Mouse (Mus musculus) granulocyte monocyte progenitor cell, adult 5-6 weeks (primary cell): ENCODE measurements around the gene Svop. TPM values are rescaled to one million over a fixed set of nuclear protein-coding genes. Genes with fewer than 3 reads are reported as not detected.

Source experiments
- ATAC-seq: replicated peaks from 2 replicates; pipeline ENCODE4 v1.8.0; 2016; ENCODE audit warnings: mild to moderate bottlenecking, moderate TSS enrichment, inconsistent platforms; ENCODE audit not compliant: poor library complexity, severe bottlenecking
- total RNA-seq, 2 experiments: library from RNA; stranded (forward) in 1 of 2; stranded (reverse) in 1 of 2; fragments of 200-712, 200-1000 nt in 1 of 2; fragments of >200 nt in 1 of 2; fragmentation: Nextera tagmentation in 1 of 2; gene quantifications; 2 replicates each; pipeline ENCODE4 v1.2.3; 2014 to 2017

Svop gene
- not detected in 2 replicates for total RNA-seq (2014; fragmentation: Nextera tagmentation)
- not detected in 2 replicates for total RNA-seq (2017)

DNA sequence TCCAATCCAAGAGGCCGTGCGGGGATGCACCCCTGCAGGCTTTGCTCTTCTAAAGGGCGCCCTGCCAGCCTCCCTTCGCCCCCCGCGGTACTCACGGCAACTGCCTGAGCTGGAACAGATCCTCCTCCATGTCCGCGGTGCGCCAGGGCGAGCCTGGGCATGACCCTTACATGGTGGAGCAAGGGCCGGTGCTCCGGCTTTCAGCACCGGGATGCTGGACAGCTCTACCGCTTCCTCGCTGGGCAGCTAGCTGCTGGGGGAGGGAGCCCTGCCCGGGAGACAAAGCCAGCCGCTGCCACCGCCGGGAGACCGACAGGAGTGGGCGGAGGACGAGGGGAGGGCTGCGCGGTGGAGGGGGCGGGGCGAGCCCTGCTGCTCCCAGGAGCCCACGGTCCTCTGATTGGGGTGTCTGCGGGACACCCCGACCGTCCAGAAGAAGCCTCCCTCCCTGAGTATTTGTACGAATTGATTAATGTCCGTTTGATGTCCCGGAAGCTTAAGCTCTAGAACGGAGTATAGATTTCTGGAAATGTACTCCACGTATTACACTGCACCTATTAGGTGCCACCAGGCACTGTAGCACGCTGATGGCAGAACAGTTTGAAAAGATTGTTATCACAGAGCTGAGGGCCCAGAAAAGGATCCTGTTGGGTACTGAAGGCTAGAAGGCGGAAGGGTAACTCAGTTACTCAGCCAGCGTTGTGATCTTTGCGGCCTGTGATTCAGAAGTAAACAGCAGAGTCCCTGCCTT is at the start of gene Svop:
TSS of gene Svop (minus strand) at position 514 of the 751 bp plus-strand sequence.
- peak; percentile 97 for ATAC-seq

DNA sequence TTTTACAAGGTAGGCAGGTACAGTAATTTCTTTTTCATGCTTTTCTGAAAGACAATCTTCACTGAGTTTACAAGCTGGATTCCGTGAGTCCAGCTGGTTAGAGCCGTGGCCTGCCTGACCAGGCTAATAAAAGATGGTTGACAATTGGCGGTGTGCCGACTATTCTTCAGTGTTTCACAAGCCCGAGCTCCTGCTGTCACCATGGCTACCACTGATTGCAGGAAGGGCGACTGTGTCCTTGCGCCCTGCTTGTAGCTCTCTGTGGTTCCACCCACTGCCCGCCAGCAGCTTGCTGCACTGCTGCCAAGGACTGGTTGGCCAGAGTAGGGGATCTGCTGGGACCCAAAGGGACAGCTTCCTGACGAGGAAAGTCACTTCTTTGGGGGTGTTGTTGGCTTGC is 47.8 kb upstream of the Svop start:
- ATAC-seq = peak; percentile 74

DNA sequence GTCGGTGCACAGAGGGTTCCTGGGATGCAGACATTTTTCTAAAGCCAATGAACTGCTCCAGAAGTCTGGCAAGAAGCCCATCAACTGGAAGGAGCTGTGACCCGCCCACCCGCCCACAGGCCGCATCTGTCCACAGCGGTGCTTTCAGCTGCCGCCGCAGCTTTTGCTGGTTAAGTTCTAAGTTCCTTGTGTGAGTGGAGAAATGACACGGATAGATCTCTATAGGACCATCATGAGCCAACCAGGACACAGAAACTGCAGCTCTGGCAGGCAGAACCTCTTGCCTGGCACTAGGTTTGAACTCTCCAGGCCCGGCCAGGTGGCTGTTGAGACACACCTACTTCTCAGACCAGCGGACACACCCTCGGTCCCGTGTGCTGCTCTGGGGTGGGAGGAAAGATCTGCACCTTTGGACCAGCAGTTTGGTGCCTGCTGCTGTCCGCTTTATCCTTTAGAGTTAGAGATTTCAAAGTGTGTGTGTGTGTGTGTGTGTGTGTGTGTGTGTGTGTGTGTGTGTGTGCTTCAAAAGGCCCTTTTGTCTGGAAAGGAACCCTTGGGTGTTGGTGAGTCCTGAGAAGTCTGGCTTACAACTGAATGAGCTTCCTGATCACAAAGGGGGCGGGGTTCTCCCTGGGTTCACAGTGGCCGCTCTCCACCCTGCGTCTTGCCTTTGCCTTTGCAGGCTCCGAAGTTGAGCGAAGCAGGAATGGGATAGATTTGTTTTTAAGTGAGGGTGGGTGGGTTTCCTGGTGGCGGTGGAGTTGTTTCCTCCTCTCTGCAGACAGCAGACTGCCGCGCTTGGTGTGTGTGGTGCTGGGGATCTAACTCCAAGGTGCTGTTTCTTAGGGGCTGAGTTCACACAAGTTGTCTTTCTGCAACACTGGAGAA is 47.2 kb upstream of the Svop start:
- ATAC-seq = no peak

DNA sequence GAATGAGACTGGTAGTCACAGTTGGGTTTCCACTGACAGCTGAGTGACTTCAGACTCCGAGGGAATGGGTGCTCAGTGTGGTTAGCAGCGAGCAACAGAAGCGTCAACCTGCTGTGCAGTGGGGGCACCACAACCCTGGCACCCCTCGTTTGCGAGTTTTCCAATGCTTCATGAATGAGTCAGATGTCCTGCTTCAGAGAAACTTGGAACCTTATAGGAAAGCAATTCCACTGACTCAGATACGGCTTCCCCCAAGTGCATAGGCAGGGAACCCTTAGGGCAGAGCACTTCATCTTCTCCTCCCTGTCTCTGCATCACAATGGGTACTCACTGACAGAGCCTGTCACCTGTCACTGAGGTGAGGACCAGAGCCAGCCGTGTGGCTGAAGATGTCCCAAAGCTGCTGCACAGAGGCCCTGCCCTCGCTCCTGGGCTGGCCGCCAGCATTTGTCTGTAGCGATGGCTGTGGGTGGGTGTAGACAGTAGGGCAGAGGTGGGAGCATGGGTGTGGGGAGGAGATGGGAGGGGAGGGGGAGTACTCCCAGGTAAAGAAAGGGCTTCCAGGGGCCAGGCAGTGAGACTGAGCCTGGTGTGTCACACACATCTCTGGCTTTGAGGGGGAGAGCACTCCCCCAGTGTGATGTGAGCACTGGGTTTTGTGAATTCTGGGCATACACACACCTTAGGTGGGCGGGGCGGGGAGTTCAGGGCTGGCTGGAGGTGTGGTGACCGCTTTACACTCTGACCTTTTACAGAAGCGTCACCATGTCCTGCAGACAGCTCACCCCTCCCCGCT is 46.3 kb upstream of the Svop start:
- ATAC-seq = no peak

DNA sequence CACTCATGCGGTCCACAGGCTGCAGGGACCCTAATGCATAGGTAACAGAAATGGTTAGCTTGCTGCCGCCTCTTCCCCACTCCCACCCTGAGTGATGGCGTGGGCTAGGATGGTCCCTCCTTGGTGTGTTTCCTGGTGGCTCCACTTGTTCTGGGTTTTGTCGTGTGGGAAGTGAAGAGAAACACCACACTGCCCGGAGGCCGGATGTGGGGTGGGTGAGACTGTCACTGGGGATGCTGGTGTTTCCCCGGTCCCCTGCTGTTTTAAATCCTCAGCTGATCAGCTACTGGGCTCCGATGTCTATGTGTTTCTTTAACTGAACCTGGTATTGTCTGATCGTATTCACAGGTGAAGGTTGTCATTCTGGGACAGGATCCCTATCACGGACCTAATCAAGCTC is 44.1 kb upstream of the Svop start:
- ATAC-seq = no peak

DNA sequence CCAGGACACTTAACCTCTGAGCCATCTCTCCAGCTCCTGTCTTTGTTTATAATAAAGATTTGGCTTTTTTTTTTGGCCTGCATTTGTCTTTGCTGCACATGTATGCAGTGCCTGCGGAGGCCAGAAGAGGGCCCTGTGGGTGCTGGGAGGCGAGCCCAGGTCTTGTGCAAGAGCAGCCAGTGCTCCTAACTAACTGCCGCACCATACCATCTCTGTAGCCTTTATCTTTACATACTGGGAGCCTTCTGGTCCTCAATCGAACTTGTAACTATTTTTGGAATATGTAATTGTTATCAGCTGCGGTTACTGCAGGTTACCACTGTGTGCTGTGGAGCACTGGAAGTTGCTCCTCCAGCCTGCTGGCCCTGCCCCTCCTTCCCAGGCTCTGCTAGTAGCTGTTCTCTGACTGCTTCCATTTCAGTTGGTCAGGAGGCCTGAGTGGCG is 42.7 kb upstream of the Svop start:
- ATAC-seq = peak; percentile 57

DNA sequence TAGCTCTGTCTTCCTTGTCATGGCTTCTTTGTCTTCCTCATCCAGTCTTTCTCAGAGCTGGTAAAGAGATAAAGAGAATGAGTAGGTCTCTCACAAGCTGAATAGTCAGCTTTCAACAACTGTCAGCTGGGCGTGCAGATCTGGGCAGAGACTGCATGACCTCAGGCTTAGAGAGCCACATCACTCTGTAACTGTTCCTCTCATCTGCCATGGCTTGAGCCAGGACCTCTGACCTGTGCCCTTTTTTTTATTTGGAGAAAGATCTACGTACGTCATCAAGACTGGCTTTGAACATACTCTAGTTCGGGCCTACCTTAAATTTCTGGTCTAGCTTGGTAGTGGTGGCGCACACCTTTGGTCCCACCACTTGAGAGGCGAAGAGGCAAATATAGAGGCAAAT is 41.5 kb upstream of the Svop start:
- ATAC-seq = no peak

DNA sequence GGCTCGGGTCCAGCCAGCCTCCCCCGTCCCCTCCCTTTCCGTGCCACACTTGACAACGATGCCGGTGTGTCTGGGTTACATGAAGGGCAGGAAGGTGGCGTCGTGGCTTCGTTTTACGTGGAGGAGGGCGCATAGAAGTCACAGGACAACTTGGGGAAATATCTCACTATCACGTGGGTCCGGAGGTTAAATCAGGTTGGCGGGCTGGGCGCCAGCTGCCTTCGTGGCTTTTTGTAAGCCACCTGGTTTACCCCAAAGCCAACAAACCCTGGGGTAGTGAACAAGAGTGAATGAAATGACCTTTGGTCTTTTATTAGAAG is 40.1 kb upstream of the Svop start:
- ATAC-seq = peak; percentile 6; the same call in 1 of the 2 replicates

DNA sequence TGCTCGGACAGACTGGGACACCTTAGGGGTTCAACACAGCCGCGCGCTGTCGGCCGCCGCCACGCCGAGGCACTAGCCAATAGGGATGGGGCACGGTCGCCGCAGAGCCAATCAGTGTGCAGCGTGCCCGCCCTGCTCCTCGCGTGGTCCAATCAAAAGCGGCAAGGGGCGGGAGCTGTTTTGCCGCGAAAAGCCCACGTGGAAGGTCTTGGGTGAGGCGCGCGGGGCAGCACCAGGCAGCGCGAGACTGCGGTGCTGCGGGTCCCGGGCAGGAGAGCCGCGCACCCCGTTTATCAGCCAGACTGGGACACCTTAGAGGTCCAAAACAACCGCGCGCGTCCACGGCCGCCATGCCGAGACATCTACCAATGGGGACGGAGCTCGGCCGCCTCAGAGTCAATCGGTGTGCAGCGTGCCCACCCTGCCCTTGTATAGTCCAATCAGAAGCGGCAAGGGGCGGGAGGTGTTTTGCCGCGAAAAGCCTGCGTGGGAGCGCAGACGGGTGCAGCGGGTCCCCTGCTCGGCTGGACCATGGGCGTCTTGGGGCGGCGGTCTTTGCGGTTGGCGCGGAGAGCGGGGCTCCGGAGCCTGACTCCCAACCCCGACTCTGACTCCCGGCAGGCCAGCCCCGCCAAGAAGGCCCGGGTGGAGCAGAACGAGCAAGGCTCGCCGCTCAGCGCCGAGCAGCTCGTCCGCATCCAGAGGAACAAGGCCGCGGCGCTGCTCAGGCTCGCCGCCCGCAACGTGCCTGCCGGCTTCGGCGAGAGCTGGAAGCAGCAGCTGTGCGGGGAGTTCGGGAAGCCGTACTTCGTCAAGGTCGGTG is 39.5 kb upstream of the Svop start:
- ATAC-seq = peak; percentile 76

DNA sequence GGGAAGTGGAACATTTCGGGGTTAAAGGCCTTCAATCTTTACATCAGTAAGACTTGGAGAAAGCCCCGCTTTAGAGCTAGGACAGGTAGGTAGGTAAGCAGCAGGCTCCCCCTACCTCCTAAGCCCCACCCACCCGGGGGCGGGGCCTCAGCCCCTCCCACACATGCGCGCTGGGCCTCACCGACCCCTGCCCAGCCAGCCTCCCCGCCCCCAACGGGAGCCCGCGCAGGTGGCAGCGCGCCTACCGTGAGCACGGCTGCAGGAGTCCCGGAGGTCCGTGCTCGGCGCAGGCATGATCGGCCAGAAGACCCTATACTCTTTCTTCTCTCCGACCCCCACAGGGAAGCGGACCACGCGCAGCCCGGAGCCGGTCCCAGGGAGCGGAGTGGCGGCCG is 38.8 kb upstream of the Svop start, which contains the start of gene Ung:
TSS of gene Ung (plus strand) at position 176 of the 395 bp plus-strand sequence.
- no peak for ATAC-seq

DNA sequence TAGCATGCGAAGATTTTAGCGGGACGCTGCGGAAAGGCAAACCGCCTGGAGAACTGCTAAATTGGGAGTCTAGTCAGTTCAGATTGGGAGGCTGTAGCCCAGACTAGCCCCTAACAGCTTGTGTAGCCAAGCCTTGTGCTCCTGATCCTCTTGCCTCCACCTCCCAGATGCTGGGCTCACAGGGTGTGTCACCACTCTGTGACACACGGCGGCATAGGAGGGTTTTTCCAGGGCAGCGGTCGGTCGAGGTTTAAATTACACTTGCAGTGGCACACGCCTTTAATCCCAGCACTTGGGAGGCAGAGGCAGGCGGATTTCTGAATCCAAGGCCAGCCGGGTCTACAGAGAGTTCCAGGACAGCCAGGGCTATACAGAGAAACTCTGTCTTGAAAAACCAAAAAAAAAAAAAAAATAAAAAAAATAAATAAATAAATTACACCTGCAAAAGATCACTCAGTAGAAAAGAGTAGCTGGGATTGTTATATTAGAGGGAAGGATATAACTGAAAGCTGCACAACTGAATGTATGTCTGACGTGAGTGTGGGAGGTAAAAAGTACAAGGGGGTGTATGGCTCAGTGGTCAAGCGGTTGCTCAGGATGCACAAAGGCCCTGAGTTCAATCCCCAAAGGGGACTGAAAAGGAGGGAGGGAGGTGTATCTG is 38.3 kb upstream of the Svop start:
- no peak for ATAC-seq

DNA sequence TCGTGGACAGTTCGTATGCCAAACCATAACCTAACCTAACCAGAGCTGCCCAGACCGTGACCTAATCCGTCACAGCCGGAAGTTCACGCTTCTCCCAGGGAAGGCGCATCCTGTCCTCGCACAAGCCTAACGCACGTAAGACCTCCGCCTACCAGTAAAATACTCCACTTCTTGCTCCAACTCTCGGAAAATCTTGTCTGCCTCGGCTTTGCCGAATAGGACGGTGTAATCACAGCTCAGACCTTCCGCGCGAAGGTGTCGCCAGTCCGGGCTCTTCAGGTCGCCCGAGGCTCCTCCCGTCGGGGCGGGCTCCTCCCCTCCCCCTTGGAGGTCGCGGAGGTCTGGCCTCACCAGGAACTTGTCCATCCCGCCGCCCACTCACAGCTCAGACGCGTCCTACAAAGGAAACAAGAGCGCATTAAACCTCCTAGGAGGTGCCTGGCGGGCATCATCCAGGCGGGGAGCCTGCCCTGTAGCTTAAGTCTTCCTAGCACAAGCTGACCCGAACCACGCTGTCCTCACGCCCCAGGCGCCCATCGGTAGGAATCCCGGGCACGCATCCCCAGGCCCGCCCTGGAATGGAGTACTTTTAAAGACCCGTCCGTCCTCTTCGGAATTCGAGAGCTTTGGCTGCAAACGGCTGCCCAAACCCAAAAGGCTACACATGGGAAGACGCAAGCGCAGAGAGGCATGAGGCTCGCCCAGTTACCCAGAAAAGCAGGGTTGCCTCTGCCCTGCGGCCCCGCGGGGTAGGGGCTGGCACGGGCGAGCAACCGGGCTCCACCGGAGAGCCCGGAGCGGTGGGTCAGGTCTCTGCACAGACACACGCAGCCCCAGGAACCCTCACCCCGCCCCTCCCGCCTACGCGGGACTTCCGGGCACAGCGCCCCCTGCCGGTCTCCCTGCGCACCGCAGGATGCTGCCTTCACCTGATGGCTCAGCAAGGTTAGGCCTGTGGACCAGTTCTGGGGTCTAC is 36.3 kb upstream of the Svop start, which contains the start of gene Alkbh2:
TSS of gene Alkbh2 (minus strand) at position 845 of the 976 bp plus-strand sequence.
- peak; percentile 54 for ATAC-seq

DNA sequence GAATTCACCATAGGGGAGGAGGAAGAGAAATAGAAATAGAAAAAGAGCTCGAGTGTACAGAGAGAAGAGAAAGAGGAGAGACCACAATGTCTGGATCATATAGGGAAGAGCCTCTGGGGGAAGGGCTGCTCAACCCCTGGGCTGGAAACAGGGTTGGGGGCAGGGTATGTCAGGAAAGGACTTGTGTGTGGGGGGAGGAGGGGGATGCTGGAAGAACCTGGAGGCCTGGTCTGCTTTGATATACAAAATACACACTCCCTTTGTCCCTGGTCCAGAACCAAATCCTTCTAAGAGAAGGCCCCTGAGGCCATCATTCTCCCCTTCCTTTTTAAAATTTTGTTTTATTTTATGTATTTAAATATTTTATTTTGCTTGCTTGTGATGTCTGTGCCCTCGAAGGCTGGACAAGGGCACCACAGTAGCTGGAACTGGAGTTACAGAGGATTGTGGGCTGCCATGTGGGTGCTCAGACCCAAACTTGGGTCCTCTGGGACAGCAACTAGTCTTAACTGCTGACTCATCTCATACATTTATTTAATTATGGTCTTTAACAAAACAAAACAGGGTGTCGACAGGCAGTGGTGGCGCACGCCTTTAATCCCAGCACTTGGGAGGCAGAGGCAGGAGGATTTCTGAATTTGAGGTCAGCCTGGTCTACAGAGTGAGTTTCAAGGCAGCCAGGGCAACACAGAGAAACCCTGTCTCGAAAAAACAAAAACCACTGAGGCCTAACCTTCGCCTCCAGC is 35.3 kb upstream of the Svop start:
- ATAC-seq = no peak

DNA sequence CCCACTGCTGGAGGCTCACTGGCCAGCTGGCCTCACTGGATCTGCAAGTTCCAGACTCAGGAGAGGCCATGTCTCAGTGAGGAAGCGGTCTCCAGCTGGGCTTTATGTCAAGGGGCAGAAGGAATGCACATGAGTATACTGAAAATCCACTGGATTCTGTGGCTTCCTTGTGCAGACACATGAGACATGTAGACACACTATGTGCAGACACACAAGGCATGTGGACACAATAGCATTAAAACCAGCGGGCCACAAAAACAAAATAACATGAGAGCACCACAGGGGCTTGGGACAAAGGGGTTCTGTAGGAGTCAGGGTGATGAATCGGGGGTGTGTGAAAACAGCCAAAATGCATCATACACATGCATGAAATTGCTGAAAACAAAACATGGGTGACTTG is 34.6 kb upstream of the Svop start:
- ATAC-seq = no peak

DNA sequence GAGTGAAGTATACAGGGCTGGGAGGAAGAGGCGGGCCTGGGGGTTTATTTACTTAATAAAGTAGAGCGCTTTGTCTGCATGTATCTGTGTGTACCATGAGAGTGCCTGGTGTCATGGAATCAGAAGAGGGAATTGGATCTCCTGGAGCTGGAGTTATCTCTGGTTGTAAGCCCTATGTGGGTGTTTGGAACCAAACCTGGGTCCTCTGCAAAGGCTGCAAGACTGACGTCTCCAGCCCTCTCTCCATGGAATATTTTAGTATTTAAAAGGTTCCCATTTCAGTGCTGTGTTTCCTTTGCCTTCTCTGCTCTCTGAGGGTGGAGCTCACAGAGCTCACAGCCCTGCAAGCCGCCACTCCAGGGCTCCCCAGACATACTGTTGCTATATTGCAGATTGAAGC is 28.4 kb upstream of the Svop start:
- no peak for ATAC-seq

DNA sequence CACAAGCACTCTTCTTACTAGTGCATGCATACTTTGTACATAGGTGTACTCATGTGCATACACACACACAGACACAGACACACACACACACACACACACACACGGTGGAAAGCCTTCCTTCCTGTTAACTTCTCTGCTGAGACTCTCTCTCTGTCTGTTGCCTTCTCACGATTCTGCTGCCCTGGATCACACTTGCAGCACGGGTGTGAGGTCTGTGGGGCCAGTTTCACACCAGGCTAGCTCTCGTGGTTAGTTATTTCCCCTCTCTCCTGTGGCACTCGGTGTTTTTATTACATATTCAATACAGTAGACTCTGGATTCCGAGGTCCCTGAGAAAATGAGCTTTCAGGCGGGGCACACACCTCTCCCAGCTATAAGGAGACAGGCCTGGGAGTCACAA is 25.2 kb upstream of the Svop start:
- no peak for ATAC-seq

DNA sequence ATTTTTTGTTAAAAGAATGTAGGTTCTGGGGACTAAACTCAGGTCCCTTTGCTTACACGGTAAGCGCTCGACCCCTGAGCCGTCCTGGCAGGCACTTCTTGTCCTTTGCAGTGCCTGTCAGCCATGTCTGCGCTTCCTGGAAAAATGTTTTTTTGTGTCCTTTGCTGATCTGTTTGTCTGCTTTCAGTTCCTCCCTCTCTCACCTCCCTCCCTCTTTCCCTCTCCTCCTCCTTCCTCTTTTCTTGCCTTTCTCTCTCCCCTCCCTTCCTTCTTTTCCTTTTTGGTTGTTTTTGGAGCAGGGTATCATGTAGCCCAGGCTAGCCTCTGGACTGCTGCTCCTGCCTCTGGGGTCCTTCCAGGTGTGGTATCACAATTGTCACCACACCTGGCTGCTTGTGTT is 23.7 kb upstream of the Svop start:
- peak; percentile 88 for ATAC-seq
